Mouse (Mus musculus): ENCODE measurements around the gene Duox1. TPM values are rescaled to one million over a fixed set of nuclear protein-coding genes. Genes with fewer than 3 reads are reported as not detected.

Gene Duox1
- total and polyA plus RNA-seq, 3 experiments, result 0.10 to 0.51 (median 0.34) TPM

DNA sequence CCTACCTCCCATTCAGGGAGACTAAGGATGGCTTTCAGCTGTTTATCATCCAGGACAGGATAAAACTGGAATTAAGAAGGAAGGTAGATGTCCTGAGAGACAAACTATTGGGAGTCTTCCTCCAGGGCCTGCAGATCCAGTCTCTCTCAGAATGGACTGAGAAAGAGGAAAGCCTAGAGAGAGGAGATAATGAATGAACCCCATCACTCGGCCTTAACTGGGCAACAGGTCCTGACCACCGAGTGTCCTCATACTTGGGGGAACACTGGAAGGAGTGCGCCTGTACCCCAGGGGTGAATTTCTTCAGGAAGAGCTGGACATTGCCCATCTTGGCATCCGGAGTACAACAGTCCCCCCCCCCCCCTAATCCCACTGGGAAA, 52.2 kb downstream of the Duox1 start:
- no peak overlapping the region for H3K4me3 ChIP-seq
- WGBS, result 42% methylated on average over 4 of the region's 4 CpGs
- TF ChIP-seq CTCF (IDR thresholded peaks at IDR 0.05), result no peak
- TF ChIP-seq EP300 (IDR thresholded peaks at IDR 0.05; ENCODE audit: insufficient read depth, low read depth, low read length), result no peak
- no peak for TF ChIP-seq POLR2A (IDR thresholded peaks at IDR 0.05; ENCODE audit: insufficient read depth, low read depth, low read length)
- no peak overlapping the region for H3K27ac ChIP-seq
- no peaks in the 10 kb centered on the region for H3K27me3 ChIP-seq (ENCODE audit: control insufficient read depth, insufficient read depth, low read length)
- intact Hi-C loops (cut with DNase I), result loop anchor here (2.0 kb wide), 1 partner anchor 19 kb away; no protein-coding TSS in a partner anchor
- no peak for DNase-seq
- H3K36me3 ChIP-seq (ENCODE audit: control insufficient read depth, insufficient read depth, low read length), result no peaks in the 10 kb centered on the region
- H3K79me2 ChIP-seq (replicated peaks; ENCODE audit: control insufficient read depth, insufficient read depth, low read length), result no peaks in the 10 kb centered on the region
- H3K9ac ChIP-seq (ENCODE audit: low read depth, low read length), result no peak overlapping the region
- peaks cover 4% of the 10 kb centered on the region for H3K4me1 ChIP-seq (ENCODE audit: control insufficient read depth, insufficient read depth, low read length)

DNA sequence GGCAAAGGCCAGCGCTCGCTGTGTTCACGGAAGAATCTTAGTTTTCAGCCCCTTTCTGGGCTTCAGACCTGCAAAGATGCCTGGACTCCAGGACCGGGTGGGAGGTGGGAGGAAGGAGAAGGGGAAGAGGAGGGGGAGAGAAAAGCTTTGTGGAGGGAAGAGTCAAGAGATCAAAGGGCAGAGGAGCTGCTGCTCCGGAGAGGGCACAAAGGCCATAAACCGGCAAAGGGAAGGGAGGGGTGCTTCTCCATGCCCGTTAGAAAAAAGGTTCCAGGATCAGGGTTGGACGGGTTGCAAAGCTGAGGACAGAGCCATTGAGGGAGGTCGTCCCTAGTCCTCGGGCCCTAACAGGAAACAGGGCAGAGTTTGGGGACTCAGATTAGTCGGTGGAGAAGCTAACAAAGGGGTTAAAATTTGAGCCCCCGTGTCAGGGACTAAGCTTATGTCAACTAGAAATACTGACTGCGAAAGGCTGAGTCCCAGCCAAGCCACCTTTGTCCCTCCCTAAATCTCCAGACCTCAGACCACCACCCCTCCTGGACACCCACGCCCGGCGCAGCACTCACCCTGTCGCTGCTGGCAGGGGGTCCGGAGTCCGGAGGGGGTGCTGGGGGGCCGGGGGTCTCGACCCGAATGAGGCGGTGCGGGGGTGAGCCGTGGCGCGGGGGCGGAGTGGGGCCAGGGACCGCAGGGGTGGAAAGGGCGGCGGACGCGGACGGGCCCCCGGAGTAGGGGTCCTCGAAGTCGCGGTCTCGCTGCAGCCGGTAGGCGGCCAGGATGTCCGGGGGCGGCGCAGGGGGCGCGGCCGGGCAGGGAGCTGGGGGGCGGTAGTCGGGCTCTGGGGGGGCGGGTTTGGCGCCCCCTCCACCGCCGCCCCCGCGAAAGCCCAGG, 52.9 kb downstream of the Duox1 start:
- peak; percentile 42 for TF ChIP-seq CTCF (IDR thresholded peaks at IDR 0.05)
- TF ChIP-seq POLR2A (IDR thresholded peaks at IDR 0.05; ENCODE audit: insufficient read depth, low read depth, low read length), result no peak
- H3K27me3 ChIP-seq (ENCODE audit: control insufficient read depth, insufficient read depth, low read length), result no peaks in the 10 kb centered on the region
- no peaks in the 10 kb centered on the region for H3K79me2 ChIP-seq (replicated peaks; ENCODE audit: control insufficient read depth, insufficient read depth, low read length)
- 7% methylated on average over 33 of the region's 55 CpGs for WGBS
- peak in 1 of 2 experiments; percentile 36 for DNase-seq
- peaks cover 4% of the 10 kb centered on the region for H3K4me1 ChIP-seq (ENCODE audit: control insufficient read depth, insufficient read depth, low read length)
- peak overlapping the region; percentile 53 for H3K4me3 ChIP-seq
- H3K27ac ChIP-seq, result peak overlapping the region; percentile 77
- H3K9ac ChIP-seq (ENCODE audit: low read depth, low read length), result peak overlapping the region; percentile 72
- no peaks in the 10 kb centered on the region for H3K36me3 ChIP-seq (ENCODE audit: control insufficient read depth, insufficient read depth, low read length)
- intact Hi-C loops (cut with DNase I), result loop anchor here (2.0 kb wide), 1 partner anchor 20 kb away; no protein-coding TSS in a partner anchor

DNA sequence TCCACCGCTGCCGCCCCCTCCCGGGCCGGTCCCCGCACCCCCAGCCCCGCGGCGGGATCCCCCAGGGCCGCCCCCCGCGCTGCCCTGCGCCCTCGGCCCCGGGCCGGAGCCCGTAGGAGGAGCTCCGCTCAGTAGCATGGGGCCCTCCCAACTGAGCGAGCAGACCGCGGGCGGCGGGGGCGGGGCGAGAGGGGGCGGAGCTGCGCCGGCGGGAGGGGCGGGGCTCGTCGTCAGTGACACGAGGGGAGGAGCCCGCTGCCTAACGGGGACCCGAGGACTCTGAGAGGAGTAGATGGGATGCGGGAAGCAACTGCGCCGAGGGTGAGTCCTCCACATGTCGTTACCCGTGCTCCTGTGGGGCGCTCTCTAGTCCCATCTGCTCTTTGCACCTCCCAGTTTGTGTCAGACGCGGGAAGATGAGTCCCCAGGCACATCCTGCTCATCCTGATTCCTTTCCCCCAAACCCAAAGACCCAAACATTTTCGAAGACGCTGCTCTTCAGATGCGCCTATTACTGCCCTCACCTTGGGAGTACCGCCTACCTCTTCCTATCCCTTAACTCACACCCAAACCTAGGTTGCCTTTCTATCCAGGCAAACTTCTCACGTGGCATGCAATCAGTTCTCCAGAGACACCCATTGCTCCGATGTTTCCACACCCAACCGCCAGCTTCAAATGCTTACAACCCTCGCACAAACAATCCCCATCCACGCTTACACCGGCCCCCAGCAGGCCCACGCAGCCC, 53.7 kb downstream of the Duox1 start, which contains the start of gene Shf:
Gene Shf (minus strand): TSS at position 168 of the 745 bp plus-strand sequence.
- Histone ChIP-seq H3K36me3 (ENCODE audit: control insufficient read depth, insufficient read depth, low read length) (no peaks in the 10 kb centered on the region), H3K27ac (peak within 1 kb of the TSS; percentile 77), H3K79me2 (replicated peaks; ENCODE audit: control insufficient read depth, insufficient read depth, low read length) (no peaks in the 10 kb centered on the region), H3K4me1 (ENCODE audit: control insufficient read depth, insufficient read depth, low read length) (peaks cover 4% of the 10 kb centered on the region), H3K4me3 (peak within 1 kb of the TSS; percentile 53), H3K9ac (ENCODE audit: low read depth, low read length) (peak within 1 kb of the TSS; percentile 72), H3K27me3 (ENCODE audit: control insufficient read depth, insufficient read depth, low read length) (no peaks in the 10 kb centered on the region)
- 1% methylated on average over 50 of the region's 54 CpGs for WGBS
- DNase-seq, result peak; percentile 92
- TF ChIP-seq POLR2A (IDR thresholded peaks at IDR 0.05; ENCODE audit: insufficient read depth, low read depth, low read length) (peak; percentile 83), CTCF (IDR thresholded peaks at IDR 0.05) (0 out of 2 replicates have a peak, but pooled peaks have one; percentile 4), EP300 (IDR thresholded peaks at IDR 0.05; ENCODE audit: insufficient read depth, low read depth, low read length) (no peak)
- intact Hi-C loops (cut with DNase I), result loop anchor here (2.0 kb wide), 1 partner anchor 20 kb away; no protein-coding TSS in a partner anchor

DNA sequence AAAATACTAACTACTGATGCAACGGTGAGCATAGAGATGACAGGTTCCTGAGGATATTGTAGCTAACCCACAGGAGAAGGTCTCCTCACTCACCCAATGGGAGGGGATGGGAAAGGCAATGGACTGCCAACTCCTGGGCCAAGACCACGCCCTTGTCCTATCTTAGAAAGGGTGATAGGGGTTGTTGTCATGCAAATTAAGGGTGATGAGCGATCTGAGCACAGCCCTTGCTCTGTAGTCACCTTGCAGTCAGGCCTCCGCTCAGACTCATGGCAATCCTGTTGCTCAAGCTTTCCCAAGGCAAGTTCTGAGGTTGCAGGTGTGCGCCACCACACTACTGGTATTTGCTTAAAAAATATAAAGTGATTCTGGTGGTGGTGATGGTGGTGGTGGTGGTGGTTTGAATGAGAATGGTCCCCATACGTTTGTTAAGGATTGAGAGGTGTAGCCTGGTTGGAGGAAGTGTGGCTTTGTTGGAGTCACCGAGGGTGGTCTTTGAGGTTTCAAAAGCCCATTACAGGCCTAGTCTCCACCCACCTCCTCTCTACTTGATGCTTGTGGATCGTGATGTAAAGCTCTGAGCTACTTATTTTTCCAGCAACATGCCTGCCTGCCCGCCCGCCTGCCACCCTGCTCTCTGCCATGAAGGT, 54.8 kb downstream of the Duox1 start:
- intact Hi-C loops (cut with DNase I), result loop anchor here (10.0 kb wide), 1 partner anchor 375 kb away; no protein-coding TSS in a partner anchor
- no peaks in the 10 kb centered on the region for H3K79me2 ChIP-seq (replicated peaks; ENCODE audit: control insufficient read depth, insufficient read depth, low read length)
- 71% methylated on average over 10 of the region's 10 CpGs for WGBS
- no peaks in the 10 kb centered on the region for H3K36me3 ChIP-seq (ENCODE audit: control insufficient read depth, insufficient read depth, low read length)
- H3K4me3 ChIP-seq, result no peak overlapping the region
- H3K27ac ChIP-seq, result no peak overlapping the region
- H3K4me1 ChIP-seq (ENCODE audit: control insufficient read depth, insufficient read depth, low read length), result peaks cover 7% of the 10 kb centered on the region
- no peak overlapping the region for H3K9ac ChIP-seq (ENCODE audit: low read depth, low read length)
- TF ChIP-seq CTCF (IDR thresholded peaks at IDR 0.05), result no peak
- no peak for TF ChIP-seq EP300 (IDR thresholded peaks at IDR 0.05; ENCODE audit: insufficient read depth, low read depth, low read length)
- no peak for TF ChIP-seq POLR2A (IDR thresholded peaks at IDR 0.05; ENCODE audit: insufficient read depth, low read depth, low read length)
- no peaks in the 10 kb centered on the region for H3K27me3 ChIP-seq (ENCODE audit: control insufficient read depth, insufficient read depth, low read length)
- DNase-seq, result no peak

DNA sequence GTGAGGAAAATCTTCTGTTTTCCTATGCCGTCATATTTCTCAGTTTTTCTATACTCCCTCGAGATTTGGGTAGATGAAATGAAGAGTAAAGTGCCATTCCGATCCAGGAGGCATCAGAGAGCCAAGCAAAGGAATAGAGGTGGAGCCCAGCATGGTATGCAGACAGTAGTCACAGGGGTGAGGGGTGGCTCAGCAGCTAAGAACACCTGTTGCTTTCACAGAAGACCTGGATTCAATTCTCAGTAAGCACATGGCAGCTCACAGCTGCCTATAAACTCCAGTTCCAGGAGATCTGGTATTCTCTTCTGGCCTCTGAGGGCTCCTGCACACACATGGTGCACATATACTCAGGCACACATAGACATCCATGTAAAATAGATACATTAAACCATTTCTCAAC, 56.6 kb downstream of the Duox1 start:
- no peak for DNase-seq
- H3K4me1 ChIP-seq (ENCODE audit: control insufficient read depth, insufficient read depth, low read length), result peaks cover 7% of the 10 kb centered on the region
- TF ChIP-seq CTCF (IDR thresholded peaks at IDR 0.05) (no peak), POLR2A (IDR thresholded peaks at IDR 0.05; ENCODE audit: insufficient read depth, low read depth, low read length) (no peak), EP300 (IDR thresholded peaks at IDR 0.05; ENCODE audit: insufficient read depth, low read depth, low read length) (no peak)
- no peaks in the 10 kb centered on the region for H3K36me3 ChIP-seq (ENCODE audit: control insufficient read depth, insufficient read depth, low read length)
- intact Hi-C loops (cut with DNase I), result loop anchor here (10.0 kb wide), 1 partner anchor 373 kb away; no protein-coding TSS in a partner anchor
- no peak overlapping the region for H3K4me3 ChIP-seq
- H3K79me2 ChIP-seq (replicated peaks; ENCODE audit: control insufficient read depth, insufficient read depth, low read length), result no peaks in the 10 kb centered on the region
- H3K9ac ChIP-seq (ENCODE audit: low read depth, low read length), result no peak overlapping the region
- no peaks in the 10 kb centered on the region for H3K27me3 ChIP-seq (ENCODE audit: control insufficient read depth, insufficient read depth, low read length)
- WGBS, result 73% methylated on average over 3 of the region's 3 CpGs
- no peak overlapping the region for H3K27ac ChIP-seq
